Mouse (Mus musculus) frontal cortex, postnatal 14 days (tissue): Measurements from ENCODE around the gene Pip4k2c.
"Not testable (repeated sequence)": the region's sequence is repeated elsewhere in the genome, so short reads cannot be mapped to it uniquely, and the experiment has no call there.

Experiments
- DNase-seq, 2 experiments: peaks; one replicate each; pipeline ENCODE4 v3.0.0; 2022; ENCODE audit warnings: low spot score in 2 of 2

Gene Pip4k2c

DNA sequence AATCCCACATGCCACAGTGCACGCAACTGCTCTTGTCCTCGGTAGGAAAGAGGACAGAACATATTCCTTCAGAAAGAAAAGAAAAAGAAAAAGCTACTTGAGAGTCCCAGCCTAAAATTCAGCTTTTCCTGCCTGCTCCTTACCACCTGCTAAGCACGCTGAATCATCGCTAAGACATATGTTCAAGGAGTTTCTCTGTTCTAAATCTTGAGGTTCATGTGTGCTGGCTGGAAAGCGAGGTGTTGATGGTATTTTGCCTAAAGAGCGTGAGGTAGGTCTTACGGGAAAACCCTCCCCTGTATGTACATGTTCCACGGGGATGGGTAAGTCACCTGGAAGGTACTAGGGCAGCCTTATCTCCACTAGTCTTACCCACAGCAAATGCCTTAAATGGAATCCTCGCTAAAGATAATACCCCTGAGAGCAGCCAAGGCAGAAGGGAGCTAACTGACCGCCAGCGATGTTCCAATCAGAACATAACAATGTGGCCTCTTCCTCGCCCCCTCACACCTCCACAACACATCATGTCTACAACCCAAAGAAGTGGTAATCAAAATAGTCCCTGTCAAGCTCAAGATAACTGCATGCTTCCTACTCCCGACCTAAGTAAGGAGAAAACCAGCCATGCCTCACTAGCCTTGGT is 1.3 kb downstream of the Pip4k2c start:
- no peak for DNase-seq

DNA sequence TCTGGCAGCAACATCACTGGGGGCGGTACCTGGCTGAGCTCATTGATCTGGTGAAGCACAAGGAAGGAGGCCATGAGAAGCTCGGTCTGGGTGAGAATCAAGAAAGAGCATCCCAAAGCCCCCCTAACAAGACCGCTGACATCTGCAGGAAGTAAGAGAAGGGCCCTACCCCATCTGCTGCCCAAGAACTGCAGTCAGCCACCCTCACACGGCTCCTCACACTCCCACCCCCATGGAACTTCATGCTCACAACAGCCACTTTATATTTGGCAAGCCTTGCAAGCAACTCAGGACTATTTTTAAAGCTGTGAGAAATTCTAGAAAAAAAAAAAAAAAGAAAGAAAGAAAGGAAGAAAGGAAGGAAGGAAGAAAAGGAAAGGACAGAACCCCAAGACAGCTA is 2.5 kb downstream of the Pip4k2c start:
- no peak for DNase-seq

DNA sequence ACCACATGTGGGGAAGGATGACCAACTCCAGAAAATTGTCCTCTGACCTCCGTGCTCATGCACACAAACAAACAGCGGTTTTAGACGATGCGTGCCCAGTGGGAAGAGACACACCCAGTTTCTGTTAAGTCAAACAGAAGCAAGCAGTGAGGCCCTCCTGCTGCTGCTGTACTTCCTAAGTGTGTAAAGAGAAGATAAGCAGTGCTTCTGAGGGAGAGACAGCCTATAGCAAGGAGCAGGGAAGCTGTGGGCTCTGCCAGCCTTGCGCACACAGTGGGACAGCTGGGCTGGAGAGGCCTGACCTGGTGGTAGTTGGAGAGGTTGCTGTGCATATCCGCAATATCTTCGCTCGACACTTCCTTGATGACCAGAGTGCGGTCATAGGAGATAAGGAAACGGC is 6.0 kb downstream of the Pip4k2c start:
- no peak for DNase-seq

DNA sequence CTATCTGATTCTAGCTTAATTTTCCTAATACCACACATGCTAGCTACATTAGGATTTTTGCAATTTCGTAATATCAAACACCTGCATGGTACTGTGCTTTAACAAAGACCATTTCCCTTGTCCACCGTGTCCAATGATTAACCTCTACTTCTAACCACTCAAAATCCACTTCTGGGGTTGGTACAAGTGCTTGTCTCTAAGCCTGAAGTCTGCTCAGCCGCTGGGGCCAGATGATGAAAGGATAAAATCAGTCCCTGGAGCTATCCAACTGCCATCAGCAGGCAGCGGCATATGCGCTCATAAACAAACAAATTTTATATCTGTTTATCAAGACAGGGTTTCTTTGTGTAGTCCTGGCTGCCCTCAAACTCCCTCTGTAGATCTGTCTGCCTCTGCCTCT is 6.8 kb downstream of the Pip4k2c start:
- no peak for DNase-seq

DNA sequence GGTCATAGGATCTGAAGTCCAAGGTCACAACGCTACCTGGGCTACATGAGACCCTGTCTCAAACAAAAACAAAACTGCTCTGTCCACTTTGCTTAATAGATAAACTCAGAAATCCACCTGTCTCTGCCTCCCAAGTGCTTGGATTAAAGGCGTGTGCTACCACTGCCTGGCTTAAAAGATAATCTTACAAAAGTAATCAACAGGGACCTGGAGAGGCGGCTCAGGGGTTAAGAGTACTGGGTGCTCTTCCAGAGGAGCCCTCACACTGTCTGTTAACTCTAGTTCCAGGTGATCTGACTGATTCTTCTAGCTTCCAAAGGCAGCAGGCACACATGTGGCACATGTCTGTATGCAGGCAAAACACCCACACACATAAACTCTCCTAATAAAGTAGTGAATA is 8.3 kb downstream of the Pip4k2c start:
- DNase-seq: no peak

DNA sequence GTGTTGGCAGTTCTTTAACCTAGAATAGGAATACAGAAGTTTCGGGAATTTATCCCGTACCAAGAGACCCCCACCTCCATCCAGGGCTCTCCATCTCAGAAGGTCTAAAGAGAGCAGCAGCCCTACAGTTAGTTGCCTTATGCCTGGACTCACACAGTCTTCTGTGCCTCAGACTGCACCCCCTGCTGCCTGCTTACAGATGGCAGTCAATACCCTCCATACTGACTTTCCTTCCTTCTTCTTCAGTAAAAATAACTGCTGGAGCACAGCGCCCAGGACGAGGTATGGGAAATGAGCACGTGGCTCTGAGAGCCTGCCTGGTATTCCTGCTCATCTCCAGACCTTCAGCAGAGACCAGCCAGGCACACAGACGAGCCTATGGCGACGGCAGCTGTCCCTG is 11.1 kb downstream of the Pip4k2c start:
- no peak for DNase-seq

DNA sequence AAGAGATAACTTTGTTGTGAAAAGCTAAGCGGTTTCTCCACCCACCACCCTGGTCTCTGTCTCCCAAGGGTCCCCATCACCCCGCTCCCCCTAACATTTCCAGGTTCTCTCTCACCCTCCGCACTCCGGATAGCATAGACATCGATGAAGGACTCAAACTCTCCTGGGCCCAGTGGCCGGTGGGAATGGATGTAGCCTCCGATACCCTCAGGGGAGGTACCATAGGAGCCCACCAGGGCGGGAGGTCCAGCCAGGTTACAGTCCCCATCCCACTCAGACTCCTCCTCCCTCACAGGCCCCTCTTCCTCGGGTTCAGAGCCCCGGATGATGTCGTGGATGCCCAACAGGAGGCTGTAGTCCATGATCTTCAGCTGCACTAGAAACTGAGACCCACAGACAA is 11.9 kb downstream of the Pip4k2c start:
- DNase-seq: no peak

DNA sequence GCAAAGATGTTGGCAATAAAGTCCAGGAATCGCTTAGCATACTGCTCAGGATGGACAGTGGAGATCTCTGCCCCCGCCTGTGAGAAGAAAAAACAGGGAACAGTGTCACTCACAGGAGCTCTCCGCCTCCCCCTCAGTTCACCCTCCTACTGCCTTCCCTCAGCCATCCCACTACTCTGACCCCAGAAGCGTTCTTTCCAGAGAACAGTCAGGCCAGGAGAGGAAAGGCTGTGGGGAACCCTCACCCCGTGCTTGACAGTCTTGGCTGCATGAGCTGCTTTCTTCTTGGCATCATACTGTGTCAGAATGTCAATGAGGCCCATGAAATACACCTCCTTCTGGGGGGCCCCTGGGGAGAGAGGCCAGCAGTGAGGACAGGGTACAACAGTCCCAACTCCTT is 12.3 kb downstream of the Pip4k2c start:
- no peak for DNase-seq

DNA sequence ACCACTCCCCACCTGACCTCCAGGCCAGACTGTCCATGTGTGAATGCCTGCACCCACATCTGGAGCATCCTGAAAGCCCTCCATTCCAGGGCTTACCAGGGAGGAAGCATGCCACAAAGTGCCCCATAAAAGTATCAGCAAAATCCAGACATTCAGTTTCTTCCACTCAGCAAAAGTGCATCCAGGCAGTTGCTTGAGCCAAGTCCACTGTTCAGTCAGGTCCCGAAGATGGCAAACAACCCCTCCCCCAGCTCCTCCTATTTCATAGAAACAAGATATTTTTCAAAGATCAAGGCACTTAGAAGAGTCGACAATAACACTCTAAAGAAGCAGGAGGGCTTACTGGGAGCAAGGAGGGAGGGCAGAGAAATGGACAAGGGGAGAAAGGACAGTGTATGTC is 12.9 kb downstream of the Pip4k2c start:
- DNase-seq: no peak

DNA sequence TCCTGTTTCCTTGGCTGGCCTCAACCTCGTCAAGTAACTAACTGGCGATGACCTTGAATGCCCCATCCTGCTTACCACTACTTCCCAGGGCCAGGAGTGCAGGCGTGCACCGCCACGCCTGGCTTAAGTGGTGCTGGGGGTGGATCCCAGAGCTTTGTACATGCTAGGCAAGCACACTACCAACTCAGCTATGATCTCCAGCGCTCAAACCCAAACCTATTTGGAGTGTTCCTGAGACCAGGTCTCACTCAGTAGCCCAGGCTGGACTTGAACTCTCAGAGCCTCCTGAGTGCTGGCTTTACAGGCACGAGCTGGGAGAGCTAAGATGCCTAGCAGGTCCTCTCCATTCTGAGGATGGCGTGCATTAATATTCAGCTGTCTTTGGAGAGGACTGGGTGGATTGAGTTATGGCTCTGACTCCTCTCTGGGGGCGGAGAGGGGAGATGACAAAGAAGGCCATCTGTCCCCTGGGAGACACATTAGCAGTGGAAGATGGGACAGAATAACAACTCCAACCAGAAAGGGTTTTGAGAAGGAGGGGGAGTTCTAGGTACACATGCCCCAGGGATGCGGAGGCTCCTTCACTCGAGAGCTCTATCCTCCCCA is 13.8 kb downstream of the Pip4k2c start:
- no peak for DNase-seq

DNA sequence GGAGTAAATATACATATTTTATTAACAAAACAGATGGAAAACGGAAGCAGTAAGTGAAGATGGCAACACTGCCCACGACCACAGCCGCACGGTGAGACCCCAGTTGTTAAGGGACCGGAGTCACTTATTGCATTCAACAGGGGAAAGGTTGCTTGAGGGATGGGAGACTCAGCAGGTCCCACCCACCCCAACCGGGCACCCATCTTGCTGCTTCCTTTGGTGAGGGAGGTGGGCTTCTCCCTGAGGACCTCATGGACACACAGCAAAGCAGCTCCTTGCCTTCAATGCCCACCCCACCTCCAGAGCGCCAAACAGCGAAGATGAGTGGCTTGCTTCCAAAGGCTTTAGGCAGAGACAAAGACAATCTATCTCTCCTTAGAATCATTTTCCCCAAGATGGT is 14.3 kb downstream of the Pip4k2c start:
- no peak for DNase-seq

DNA sequence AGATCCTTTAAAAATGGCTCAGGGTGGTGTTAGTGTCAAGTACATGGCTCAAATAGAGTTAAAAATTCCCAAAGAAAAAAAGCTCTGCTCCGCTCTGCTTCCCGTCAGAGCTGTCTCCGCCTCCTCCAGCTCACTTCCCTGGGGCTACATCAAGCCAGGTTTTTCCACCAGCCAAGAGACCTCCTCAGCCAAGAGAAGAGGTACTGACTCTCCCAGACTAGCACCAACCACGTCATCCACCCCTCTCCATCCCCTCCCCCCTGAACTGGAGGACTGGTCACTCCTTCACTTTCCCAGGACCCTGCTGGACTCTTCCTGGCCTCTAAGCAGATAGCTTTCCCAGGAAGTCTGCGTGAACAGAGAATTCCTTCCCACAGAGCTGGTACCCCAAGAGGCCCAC is 15.0 kb downstream of the Pip4k2c start:
- no peak for DNase-seq

DNA sequence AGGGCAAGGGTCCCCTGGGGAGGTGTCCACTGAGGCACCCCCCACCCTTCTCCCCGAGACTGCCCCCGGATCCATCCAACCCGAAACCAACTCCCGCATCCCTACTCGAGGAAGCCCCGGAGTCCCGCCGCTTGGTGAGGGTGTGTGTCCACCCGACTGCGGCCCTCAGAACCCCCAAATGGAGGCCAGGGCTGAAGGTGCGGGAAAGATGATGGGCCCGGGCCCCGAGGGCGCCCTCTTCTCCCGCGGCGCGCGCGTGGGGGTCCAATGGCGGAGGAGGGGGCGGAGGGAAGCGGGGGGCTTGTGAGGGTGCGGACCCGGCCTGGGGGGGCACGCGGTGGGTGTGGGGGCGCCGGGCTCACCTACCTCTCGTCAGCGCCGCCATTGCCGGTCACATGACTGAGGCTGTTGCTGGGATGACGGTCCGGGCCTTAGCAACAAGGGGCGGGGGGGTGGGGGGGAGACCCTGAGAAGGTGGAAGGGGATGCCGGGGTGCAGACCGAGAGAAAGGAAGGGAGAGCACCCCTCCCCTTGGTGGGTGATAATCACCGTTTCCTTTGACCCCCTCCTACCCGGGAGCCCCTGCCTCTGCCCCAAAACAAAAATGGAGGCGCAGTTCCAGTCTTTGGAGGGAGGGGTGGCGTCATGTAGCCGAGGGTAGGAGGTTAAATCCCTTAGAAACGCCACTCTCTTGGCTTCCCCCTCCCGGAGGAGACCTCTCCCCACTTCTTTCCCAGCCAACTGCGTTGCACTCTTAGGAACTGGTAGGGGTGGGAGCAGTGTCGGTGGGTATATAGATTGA is 15.9 kb downstream of the Pip4k2c start, which contains the start of gene Dtx3:
TSS of gene Dtx3 (minus strand) at position 401 of the 802 bp plus-strand sequence.
- DNase-seq: no peak

DNA sequence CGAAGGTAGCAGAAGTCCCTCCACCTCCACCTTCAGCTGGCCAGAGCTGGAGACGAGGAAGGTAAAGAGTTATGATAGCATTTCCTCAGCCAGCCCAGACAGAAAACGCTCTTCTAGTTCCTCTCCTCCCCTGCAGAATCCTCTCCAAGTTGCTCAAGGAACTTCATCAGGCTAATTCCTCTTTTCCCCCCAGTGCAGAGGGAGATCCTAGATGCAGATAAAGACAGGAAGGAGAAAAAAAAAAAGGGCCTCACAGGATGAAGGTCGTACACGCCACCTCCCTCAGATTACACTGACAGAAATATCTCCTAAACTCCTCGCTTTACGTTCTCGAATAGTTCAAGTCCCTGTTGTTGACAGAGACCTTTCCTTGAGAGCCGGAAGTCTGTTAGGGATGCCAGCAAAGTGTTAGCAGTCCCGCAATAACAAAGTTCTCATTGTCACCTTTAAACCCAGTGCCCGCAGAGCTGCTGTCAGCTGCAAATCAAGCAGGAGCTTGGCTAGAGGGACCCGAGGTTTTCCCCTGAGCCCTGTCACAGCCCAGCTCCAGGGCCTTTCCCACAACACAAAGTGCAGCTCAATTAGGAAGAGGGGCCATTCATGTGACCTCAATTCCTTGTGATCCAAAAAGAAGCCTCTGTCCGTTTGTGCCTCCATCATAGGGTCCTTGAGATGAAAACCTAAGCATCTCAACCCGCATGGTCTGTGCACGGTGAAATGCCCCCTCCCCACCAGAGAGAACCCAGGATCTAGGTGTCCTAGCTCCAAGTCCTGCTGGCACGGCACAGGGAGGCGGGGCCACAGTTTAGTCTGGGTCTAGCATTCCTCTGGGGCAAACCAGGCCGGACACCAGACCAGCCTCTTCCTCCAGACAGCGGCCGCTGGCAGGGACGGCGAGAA is 16.7 kb downstream of the Pip4k2c start:
- no peak for DNase-seq

DNA sequence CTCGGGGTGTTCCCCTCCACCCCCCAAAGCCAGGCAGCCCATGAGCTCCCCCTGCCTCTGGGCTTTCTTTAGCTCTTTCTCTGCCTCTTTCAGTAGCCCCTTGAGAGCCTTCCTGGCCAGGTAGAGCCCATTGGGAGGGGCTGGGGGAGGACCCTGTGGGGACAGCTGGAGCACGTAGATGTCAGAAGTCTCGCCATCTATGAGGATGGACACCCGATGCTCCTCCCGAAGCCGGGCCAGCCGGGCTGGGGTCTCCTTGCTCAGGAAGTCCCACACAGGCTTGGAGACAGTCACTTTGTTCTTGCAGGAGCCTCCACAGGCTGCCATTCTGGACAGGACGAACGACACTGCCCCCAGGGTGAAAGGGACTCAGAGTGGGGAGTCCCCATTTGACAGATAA is 18.4 kb downstream of the Pip4k2c start:
- DNase-seq: no peak

DNA sequence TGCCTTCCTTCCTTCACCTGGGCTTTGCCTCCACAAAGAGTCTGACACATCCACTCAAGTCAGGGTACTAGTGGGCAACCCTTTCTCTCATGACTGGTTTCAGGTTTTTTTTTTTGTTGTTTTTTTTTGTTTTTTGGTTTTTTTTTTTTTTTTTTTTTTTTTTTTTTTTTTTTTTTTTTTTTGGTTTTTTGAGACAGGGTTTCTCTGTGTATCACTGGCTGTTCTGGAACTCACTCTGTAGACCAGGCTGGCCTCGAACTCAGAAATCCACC is 19.4 kb downstream of the Pip4k2c start:
- not testable (repeated sequence) for DNase-seq

DNA sequence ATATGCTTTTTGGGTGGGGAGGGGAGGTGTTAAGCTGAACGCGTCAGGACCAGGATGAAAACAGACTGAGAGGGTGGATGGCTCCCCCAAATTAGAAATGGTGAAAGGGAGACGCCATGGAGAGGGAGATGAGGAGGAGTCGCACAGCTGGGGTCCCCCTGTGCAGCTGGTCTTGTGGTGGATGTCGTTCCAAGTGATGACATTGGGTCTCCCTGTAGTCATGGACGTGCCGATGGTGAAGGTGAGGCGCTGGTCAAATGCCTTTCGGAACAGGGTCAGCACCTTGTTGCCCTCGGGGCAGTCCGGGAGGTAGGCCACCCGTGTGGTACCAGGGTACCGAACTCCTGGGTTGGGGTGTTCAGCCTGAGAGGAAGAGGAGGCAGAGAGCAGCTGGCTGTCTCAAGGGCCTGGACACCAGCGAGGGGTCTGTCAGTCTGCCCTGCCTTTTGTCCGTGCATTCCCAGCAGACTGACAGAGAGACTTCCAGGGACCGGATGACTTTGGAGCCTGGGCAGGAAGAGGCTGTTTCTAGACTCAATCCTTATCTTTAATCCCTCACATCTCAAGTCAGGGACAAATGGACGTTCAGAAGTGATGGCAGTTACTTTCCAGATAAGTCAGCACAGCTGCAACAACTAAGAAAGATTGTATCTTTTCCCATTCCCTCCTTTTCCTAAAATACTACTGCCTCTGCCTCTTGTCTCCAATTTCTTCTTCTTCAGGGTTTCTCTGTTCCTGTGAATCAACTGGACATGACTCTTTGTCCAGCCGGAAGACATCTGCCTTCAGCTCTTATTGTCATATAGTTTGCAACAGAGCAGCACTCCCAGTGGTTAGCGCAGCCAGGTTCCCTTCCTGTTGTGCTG is 20.0 kb downstream of the Pip4k2c start:
- no peak for DNase-seq

DNA sequence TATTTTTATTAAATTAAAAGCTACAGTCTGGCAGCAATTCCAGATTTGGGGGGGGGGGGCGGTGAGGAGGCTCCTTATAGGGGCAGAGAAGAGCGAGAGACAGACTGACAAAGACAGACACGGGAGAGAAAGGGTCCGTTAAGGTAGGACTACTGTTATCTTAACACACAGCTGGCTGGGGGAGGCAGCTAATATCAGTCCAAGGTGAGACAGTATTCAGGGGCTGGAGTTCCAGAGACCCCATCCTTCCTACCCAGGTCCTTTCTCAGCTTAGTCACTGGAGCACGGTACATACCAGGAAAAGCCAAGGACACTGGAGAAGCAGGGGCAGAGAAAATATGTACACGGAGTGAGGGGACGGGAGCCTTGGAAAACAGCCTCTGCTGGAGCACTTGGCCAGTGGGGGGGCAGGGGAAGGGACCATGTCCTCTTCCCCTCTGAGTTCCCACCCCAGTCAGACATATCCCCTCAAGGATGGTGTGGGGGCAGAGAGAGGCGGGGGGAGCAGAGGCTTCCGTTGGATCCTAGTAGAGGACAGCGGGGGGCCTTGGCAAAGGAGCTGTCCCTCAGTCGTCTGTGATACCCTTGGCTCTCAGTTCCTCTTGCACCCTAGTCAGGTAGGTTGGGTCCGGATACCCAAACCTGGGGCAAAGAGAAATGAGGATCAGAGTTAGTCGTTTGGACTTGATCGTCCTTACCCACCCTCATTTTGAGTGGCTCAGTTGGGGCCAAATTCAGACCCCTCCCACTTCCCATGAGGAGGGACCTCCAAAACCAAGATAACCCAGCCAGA is 20.8 kb downstream of the Pip4k2c start:
- no peak for DNase-seq

DNA sequence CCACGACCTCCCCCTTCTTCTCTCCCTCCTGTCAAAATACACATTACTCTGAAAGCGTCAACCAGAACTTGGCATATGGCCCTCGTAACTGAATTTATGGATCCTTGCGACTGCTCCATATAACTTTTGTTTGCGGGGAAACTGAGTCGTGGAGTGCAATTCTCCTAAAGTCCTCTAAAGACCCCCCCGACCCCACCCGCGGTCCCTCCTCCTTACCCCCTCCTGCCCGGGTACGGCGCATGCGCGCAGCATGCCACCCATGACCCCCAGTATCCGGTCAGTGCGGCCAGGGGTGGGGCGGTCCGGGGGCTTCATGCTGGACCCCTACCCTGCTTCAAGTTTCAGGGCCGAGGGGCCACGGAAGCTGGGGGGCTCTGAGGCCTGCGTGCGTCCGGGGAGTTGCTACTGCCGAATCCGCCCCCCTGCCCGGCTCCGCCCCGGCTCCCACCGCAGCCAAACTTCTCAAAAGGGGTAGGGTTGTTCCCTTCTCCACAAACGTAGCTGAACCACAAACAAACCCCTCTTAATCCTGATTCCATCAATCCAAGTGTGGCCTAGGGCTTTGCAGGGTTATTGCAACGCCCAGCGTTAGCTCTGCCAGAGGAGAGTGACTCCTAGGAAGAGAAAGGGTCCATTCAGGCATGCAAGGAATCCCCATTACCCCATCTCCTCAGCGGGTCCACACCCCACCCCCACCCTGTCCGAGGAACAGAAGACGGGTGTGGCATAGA is 21.6 kb downstream of the Pip4k2c start, which contains the start of gene Arhgef25:
TSS of gene Arhgef25 (minus strand) at position 433 of the 731 bp plus-strand sequence.
- DNase-seq: no peak
